Mouse (Mus musculus) brain, embryonic 18.5 days (tissue): ENCODE data around the gene Fgf11.

ENCODE experiments used
- DNase-seq: peaks from one replicate; pipeline ENCODE4 v3.0.0-alpha.2; 2012; ENCODE audit warnings: low read depth, low spot score

Fgf11 gene

DNA sequence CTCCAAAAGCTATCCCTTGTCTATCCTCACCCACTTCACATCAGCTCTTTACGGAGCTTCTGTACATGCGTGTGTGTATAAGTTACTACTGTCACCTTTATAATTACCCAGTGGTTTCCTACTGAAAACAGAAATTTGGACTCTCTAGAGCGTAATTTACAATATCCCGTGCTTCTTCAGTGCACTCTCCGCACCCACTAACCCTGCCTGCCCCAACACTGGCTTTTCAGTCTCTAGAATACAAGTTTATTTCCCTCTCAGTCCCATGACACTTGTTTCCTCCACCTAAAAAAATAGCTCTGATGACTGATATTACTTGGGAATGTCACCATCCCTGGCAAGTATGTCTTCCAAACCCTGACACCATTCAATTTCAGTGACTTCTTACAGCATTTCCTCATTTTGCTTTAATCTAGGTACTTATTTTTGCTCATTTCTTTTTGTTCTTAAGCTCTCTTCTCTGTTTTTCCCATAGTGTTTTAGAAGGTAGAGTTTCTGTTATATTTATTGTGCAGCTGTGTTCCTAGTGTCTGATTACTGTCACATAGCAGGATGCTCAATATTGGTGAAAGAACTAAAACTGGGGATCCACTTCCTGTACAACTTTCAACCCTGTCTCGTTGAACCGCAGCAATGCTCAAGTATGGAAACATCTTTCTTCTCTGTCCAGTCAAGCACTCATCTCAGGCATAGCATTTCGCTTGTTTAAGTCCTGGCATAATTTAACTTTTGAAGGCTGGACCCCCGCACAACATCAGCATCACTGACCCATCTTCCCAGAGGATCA lies 44.2 kb downstream of the Fgf11 start:
- DNase-seq, result no peak

DNA sequence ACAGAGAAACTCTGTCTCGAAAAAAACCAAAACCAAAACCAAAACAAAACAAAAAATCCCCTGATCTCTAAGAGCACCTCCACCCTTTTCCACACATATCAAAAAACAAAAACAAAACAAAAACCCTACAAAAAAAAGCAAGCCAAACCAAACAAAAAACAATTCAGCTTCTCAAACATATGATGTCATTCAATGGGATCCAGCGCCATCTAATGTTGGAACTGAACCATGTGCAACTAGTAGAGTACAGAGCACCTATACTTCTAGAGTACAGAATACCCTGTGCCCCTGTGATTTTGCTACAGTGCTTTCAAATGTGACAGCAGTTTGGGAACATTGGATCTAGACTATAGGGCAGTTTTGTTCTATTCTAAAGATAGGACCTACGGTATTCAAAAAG lies 47.0 kb downstream of the Fgf11 start:
- DNase-seq, result no peak

DNA sequence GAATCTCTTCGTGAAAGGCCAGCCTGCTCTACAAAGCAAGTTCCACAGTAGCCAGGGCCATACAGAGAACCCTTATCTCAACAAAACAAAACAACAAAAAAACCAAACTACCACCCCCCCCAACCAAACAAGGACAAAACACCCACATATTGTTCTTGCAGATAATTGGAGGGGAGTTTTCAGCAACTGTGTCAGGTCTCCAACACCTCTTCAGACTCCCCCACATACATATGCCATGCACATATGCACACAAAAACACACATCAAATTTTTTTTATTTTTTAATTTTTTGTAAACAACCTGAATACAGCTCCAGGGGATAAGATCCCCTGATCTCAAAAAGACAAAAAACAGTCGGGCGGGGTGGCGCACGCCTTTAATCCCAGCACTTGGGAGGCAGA lies 47.4 kb downstream of the Fgf11 start:
- no peak for DNase-seq

DNA sequence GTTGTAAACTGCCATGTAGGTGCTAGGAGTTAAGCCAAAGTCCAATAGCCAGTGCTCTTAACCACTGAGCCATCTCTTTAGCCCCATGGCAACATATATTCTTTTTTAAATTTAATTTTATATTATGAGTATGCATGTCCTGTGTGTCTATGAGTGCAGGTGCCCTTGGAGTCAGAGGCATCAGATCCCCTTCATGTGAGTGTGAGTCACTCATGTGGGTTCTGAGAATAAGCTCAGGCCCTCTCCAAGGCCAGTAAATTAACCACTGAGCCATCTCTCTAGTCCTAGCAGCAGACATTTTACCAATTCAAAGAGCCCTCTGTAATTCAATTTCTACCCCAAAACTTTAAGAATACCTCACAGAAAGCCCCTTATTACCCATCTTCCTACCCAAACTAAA lies 49.0 kb downstream of the Fgf11 start:
- DNase-seq, result no peak

DNA sequence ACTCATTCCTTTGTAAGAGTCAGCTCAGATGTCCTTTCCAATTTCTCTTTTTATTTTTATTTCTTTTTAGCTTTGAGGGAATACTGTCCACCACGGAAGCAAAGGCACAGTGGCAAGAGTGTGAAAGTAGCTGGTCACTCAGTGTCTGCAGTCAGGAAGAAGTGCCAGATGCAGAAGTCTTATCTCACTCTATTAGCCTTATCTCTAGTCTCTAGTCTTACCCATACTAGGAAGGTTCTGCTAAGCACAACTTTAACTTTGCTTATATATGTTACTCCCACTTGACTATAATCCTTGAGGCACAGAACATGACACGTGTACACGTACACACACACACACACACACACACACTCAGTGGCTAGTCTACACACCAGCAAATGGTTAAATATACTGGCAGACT lies 50.0 kb downstream of the Fgf11 start:
- no peak for DNase-seq
